13 mouse cellular contexts compared by ENCODE assay signal in the genomic region with DNA sequence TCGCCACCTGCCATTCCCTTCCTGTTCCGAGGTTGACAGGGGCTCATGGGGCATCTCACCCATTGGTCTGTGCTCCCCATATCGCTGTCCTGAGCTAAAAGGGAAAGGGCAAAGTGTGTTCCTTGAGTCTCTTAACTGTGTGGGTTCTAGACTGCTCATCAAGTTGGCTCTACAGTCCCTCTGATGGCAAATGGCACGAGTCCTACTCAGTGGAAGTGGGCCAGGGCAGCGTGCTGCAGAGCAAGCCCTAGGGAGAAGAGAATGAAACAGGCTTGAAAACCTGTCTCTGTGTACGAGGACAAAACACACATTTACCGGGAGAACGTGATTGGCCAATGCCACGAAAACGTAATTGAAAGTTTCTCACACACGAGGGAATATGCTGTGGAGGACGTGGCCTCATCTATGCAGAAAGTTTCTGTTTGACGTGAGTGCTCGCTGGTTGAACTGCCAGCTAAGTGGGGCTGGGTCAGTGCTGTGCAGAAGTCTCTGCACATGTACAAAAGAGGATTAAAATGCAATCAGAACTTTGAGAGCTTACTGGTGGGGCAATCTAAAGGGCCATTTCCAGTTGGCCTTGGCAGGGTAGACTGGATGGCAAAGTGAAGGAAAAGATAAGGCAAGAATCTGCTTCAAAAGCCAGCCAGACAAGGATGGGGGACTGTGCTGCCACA.
DNase-seq lines count a peak whose midpoint lies in the region; ATAC-seq and TF ChIP-seq lines count a peak whose summit lies in the region.
"Had no signal": no experiment of that assay in that cellular context is flagged by ENCODE, and none has a peak within 500 bp of the region (broad histone marks: within the 10 kb centered on the region; RNA-seq: fewer than 3 reads in every experiment).

No protein-coding gene starts in this region.

- H3K9ac ChIP-seq in forebrain, embryonic 15.5 days (replicated peaks): no peak overlapping the region
- H3K9ac ChIP-seq in forebrain, embryonic 13.5 days: no peak overlapping the region
- H3K9ac ChIP-seq in lung, embryonic 14.5 days: peak overlapping the region; percentile 26; the same call in 1 of the 2 replicates
- 0 out of 2 replicates have a peak overlapping the region, but pooled peaks have one; percentile 21 for H3K9ac ChIP-seq in embryonic facial prominence, embryonic 14.5 days (ENCODE audit: low read depth, low read length)
- H3K9ac ChIP-seq in limb, embryonic 14.5 days (ENCODE audit: low read depth, low read length, severe bottlenecking): 0 out of 2 replicates have a peak overlapping the region, but pooled peaks have one; percentile 4
- H3K9ac ChIP-seq: kidney, embryonic 15.5 days; liver, embryonic 15.5 days; midbrain, embryonic 13.5 days; neural tube, embryonic 13.5 days had no signal

- no peaks in the 10 kb centered on the region for H3K27me3 ChIP-seq in forebrain, embryonic 15.5 days
- H3K27me3 ChIP-seq in forebrain, embryonic 13.5 days: peaks cover 49% of the 10 kb centered on the region
- H3K27me3 ChIP-seq in lung, embryonic 14.5 days (ENCODE audit: insufficient read depth, low read length): no peaks in the 10 kb centered on the region
- H3K27me3 ChIP-seq in embryonic facial prominence, embryonic 14.5 days (replicated peaks; ENCODE audit: control insufficient read depth, insufficient read depth, low read length): no peaks in the 10 kb centered on the region
- no peaks in the 10 kb centered on the region for H3K27me3 ChIP-seq in limb, embryonic 14.5 days (ENCODE audit: control insufficient read depth, insufficient read depth, low read length)
- H3K27me3 ChIP-seq: kidney, embryonic 15.5 days; liver, embryonic 15.5 days; neural tube, embryonic 13.5 days had no signal

- ATAC-seq in forebrain, embryonic 15.5 days (replicated peaks): no peak
- ATAC-seq in forebrain, embryonic 13.5 days: no peak
- peak; percentile 35; the same call in 1 of the 2 replicates for ATAC-seq in lung, embryonic 14.5 days (ENCODE audit: insufficient read depth)
- no peak for ATAC-seq in embryonic facial prominence, embryonic 14.5 days (ENCODE audit: low read depth)
- ATAC-seq in limb, embryonic 14.5 days (ENCODE audit: low FRiP score, low read depth): no peak
- ATAC-seq: midbrain, embryonic 13.5 days had no signal

- H3K4me1 ChIP-seq in forebrain, embryonic 15.5 days: peaks cover 21% of the 10 kb centered on the region
- H3K4me1 ChIP-seq in forebrain, embryonic 13.5 days: peaks cover 27% of the 10 kb centered on the region
- H3K4me1 ChIP-seq in lung, embryonic 14.5 days (ENCODE audit: insufficient read depth): peaks cover 17% of the 10 kb centered on the region
- peaks cover 11% of the 10 kb centered on the region for H3K4me1 ChIP-seq in embryonic facial prominence, embryonic 14.5 days (ENCODE audit: control insufficient read depth, insufficient read depth, low read length)
- peaks cover 20% of the 10 kb centered on the region for H3K4me1 ChIP-seq in limb, embryonic 14.5 days (ENCODE audit: control insufficient read depth, insufficient read depth, low read length)

- H3K36me3 ChIP-seq in forebrain, embryonic 15.5 days: no peaks in the 10 kb centered on the region
- no peaks in the 10 kb centered on the region for H3K36me3 ChIP-seq in forebrain, embryonic 13.5 days (ENCODE audit: poor library complexity, severe bottlenecking)
- H3K36me3 ChIP-seq in lung, embryonic 14.5 days (ENCODE audit: insufficient read depth): no peaks in the 10 kb centered on the region
- H3K36me3 ChIP-seq in embryonic facial prominence, embryonic 14.5 days (ENCODE audit: control insufficient read depth, insufficient read depth, low read length): no peaks in the 10 kb centered on the region
- H3K36me3 ChIP-seq in limb, embryonic 14.5 days (ENCODE audit: control insufficient read depth, insufficient read depth, low read length): no peaks in the 10 kb centered on the region
- H3K36me3 ChIP-seq: kidney, embryonic 15.5 days; liver, embryonic 15.5 days; midbrain, embryonic 13.5 days; neural tube, embryonic 13.5 days had no signal

- H3K9me3 ChIP-seq in forebrain, embryonic 15.5 days: no peaks in the 10 kb centered on the region
- no peaks in the 10 kb centered on the region for H3K9me3 ChIP-seq in forebrain, embryonic 13.5 days (replicated peaks)
- no peaks in the 10 kb centered on the region for H3K9me3 ChIP-seq in lung, embryonic 14.5 days (ENCODE audit: low read depth, low read length)
- no peaks in the 10 kb centered on the region for H3K9me3 ChIP-seq in embryonic facial prominence, embryonic 14.5 days (ENCODE audit: control insufficient read depth, low read length)
- H3K9me3 ChIP-seq in limb, embryonic 14.5 days (ENCODE audit: control insufficient read depth, low read length): no peaks in the 10 kb centered on the region
- H3K9me3 ChIP-seq: kidney, embryonic 15.5 days; liver, embryonic 15.5 days; midbrain, embryonic 13.5 days; neural tube, embryonic 13.5 days had no signal

- peak; percentile 11 for DNase-seq in lung, embryonic 14.5 days
- no peak for DNase-seq in lung, adult 18-20 months
- no peak for DNase-seq in embryonic facial prominence, embryonic 14.5 days (ENCODE audit: low spot score)
- no peak for DNase-seq in limb, embryonic 14.5 days (ENCODE audit: low spot score)
- DNase-seq in right cerebral cortex, adult 2 months (ENCODE audit: low spot score in 2 of 2): no peak
- DNase-seq: thymus, postnatal 36 days had no signal

- 80% methylated on average over 14 of the region's 14 CpGs for WGBS in forebrain, embryonic 15.5 days
- whole genome bisulfite sequencing in forebrain, embryonic 13.5 days: 84% methylated on average over 14 of the region's 14 CpGs
- 74% methylated on average over 14 of the region's 14 CpGs for WGBS in lung, embryonic 14.5 days
- WGBS in embryonic facial prominence, embryonic 14.5 days: 77% methylated on average over 14 of the region's 14 CpGs
- 73% methylated on average over 14 of the region's 14 CpGs for WGBS in limb, embryonic 14.5 days

- TF ChIP-seq CTCF in lung, embryonic 14.5 days (IDR thresholded peaks at IDR 0.05; ENCODE audit: low read depth): no peak

- TF ChIP-seq POLR2A in limb, embryonic 14.5 days (IDR thresholded peaks at IDR 0.05; ENCODE audit: borderline replicate concordance, extremely low read depth, insufficient read depth, insufficient read length): no peak

- no peak overlapping the region for H3K4me3 ChIP-seq in forebrain, embryonic 15.5 days
- H3K4me3 ChIP-seq in forebrain, embryonic 13.5 days: no peak overlapping the region
- no peak overlapping the region for H3K4me3 ChIP-seq in lung, embryonic 14.5 days (ENCODE audit: low read depth, low read length)
- no peak overlapping the region for H3K4me3 ChIP-seq in embryonic facial prominence, embryonic 14.5 days (ENCODE audit: low read depth, low read length)
- no peak overlapping the region for H3K4me3 ChIP-seq in limb, embryonic 14.5 days (replicated peaks; ENCODE audit: low read length)
- H3K4me3 ChIP-seq: erythroblast, embryonic 14.5 days; kidney, embryonic 15.5 days; liver, embryonic 15.5 days; midbrain, embryonic 13.5 days; neural tube, embryonic 13.5 days had no signal

- peak overlapping the region; percentile 55; the same call in 1 of the 2 replicates for H3K27ac ChIP-seq in forebrain, embryonic 15.5 days (replicated peaks)
- no peak overlapping the region for H3K27ac ChIP-seq in forebrain, embryonic 13.5 days
- H3K27ac ChIP-seq in lung, embryonic 14.5 days (ENCODE audit: low read depth): peak overlapping the region; percentile 85; the same call in 1 of the 2 replicates
- peak overlapping the region; percentile 76 for H3K27ac ChIP-seq in embryonic facial prominence, embryonic 14.5 days (replicated peaks; ENCODE audit: low read depth, low read length)
- H3K27ac ChIP-seq in limb, embryonic 14.5 days (replicated peaks; ENCODE audit: low read depth, low read length): no peak overlapping the region; the same call in 1 of the 2 replicates
- H3K27ac ChIP-seq: liver, embryonic 15.5 days; midbrain, embryonic 13.5 days; neural tube, embryonic 13.5 days had no signal

- no peak overlapping the region for H3K4me2 ChIP-seq in forebrain, embryonic 15.5 days (replicated peaks)
- H3K4me2 ChIP-seq in forebrain, embryonic 13.5 days: no peak overlapping the region
- no peak overlapping the region for H3K4me2 ChIP-seq in lung, embryonic 14.5 days
- H3K4me2 ChIP-seq in embryonic facial prominence, embryonic 14.5 days (ENCODE audit: low read depth, low read length): no peak overlapping the region
- H3K4me2 ChIP-seq in limb, embryonic 14.5 days (replicated peaks; ENCODE audit: low read depth, low read length, severe bottlenecking): no peak overlapping the region
- H3K4me2 ChIP-seq: kidney, embryonic 15.5 days; liver, embryonic 15.5 days; midbrain, embryonic 13.5 days; neural tube, embryonic 13.5 days had no signal

Comparison
In these comparisons a context has a peak if more than half of its experiments do, and no peak if none do; other contexts are left out.
1. H3K27ac ChIP-seq: peak in forebrain, embryonic 15.5 days (single experiment), lung, embryonic 14.5 days (single experiment) and embryonic facial prominence, embryonic 14.5 days (single experiment); none in forebrain, embryonic 13.5 days (single experiment) and limb, embryonic 14.5 days (single experiment).
2. H3K9ac ChIP-seq: peak in lung, embryonic 14.5 days (single experiment), embryonic facial prominence, embryonic 14.5 days (single experiment) and limb, embryonic 14.5 days (single experiment); none in forebrain, embryonic 15.5 days (single experiment) and forebrain, embryonic 13.5 days (single experiment).